Mouse (Mus musculus): Measurements from ENCODE around the gene Lyz2. TPM values are rescaled to one million over a fixed set of nuclear protein-coding genes. Genes with fewer than 3 reads are reported as not detected.
A peak's percentile ranks its signal among the peaks of the same experiment; 100 is the strongest.

Gene Lyz2
- polyA plus RNA-seq, 2 experiments, result 38.7 to 105 TPM

GRCm38 (mm10) chr10:117235866-117236265 lies 46.3 kb downstream of the Lyz2 start:
- Histone ChIP-seq H3K27me3 (ENCODE audit: control insufficient read depth, insufficient read depth, low read length) (no peaks in the 10 kb centered on the region), H3K9ac (ENCODE audit: low read depth, low read length, severe bottlenecking) (no peak overlapping the region), H3K4me2 (replicated peaks; ENCODE audit: low read depth, low read length, severe bottlenecking) (peak overlapping the region; percentile 32), H3K4me3 (replicated peaks; ENCODE audit: low read length) (no peak overlapping the region), H3K9me3 (ENCODE audit: control insufficient read depth, low read length) (no peaks in the 10 kb centered on the region), H3K36me3 (ENCODE audit: control insufficient read depth, insufficient read depth, low read length) (no peaks in the 10 kb centered on the region), H3K4me1 (ENCODE audit: control insufficient read depth, insufficient read depth, low read length) (peaks cover 4% of the 10 kb centered on the region; the same call in 1 of the 2 replicates), H3K27ac (replicated peaks; ENCODE audit: low read depth, low read length) (no peak overlapping the region)
- 33% methylated on average over 11 of the region's 11 CpGs for WGBS
- no peak for DNase-seq (ENCODE audit: low spot score)
- no peak for TF ChIP-seq POLR2A (IDR thresholded peaks at IDR 0.05; ENCODE audit: borderline replicate concordance, extremely low read depth, insufficient read depth, insufficient read length)
- no peak for ATAC-seq (ENCODE audit: low FRiP score, low read depth)

- ATAC-seq (ENCODE audit: low FRiP score, low read depth) (no peak), DNase-seq (ENCODE audit: low spot score) (no peak)
- no peak for TF ChIP-seq POLR2A (IDR thresholded peaks at IDR 0.05; ENCODE audit: borderline replicate concordance, extremely low read depth, insufficient read depth, insufficient read length)
- no peaks in the 10 kb centered on the region for H3K36me3 ChIP-seq (ENCODE audit: control insufficient read depth, insufficient read depth, low read length)
- no peaks in the 10 kb centered on the region for H3K9me3 ChIP-seq (ENCODE audit: control insufficient read depth, low read length)
- no peaks in the 10 kb centered on the region for H3K27me3 ChIP-seq (ENCODE audit: control insufficient read depth, insufficient read depth, low read length)
- no peak overlapping the region for H3K4me2 ChIP-seq (replicated peaks; ENCODE audit: low read depth, low read length, severe bottlenecking)
- peaks cover 4% of the 10 kb centered on the region; the same call in 1 of the 2 replicates for H3K4me1 ChIP-seq (ENCODE audit: control insufficient read depth, insufficient read depth, low read length)
- H3K4me3 ChIP-seq (replicated peaks; ENCODE audit: low read length), result no peak overlapping the region
- no peak overlapping the region for H3K27ac ChIP-seq (replicated peaks; ENCODE audit: low read depth, low read length)
- WGBS, result 58% methylated on average over 4 of the region's 4 CpGs
- H3K9ac ChIP-seq (ENCODE audit: low read depth, low read length, severe bottlenecking), result no peak overlapping the region
Measured at GRCm38 (mm10) chr10:117234825-117235224, 47.3 kb downstream of the Lyz2 start.

- WGBS, result 63% methylated on average over 16 of the region's 16 CpGs
- Histone ChIP-seq H3K36me3 (ENCODE audit: control insufficient read depth, insufficient read depth, low read length) (no peaks in the 10 kb centered on the region), H3K9me3 (ENCODE audit: control insufficient read depth, low read length) (no peaks in the 10 kb centered on the region), H3K4me2 (replicated peaks; ENCODE audit: low read depth, low read length, severe bottlenecking) (no peak overlapping the region), H3K27me3 (ENCODE audit: control insufficient read depth, insufficient read depth, low read length) (no peaks in the 10 kb centered on the region), H3K4me3 (replicated peaks; ENCODE audit: low read length) (no peak overlapping the region), H3K4me1 (ENCODE audit: control insufficient read depth, insufficient read depth, low read length) (peaks cover 2% of the 10 kb centered on the region), H3K27ac (replicated peaks; ENCODE audit: low read depth, low read length) (no peak overlapping the region), H3K9ac (ENCODE audit: low read depth, low read length, severe bottlenecking) (no peak overlapping the region)
- TF ChIP-seq POLR2A (IDR thresholded peaks at IDR 0.05; ENCODE audit: borderline replicate concordance, extremely low read depth, insufficient read depth, insufficient read length), result no peak
- no peak for DNase-seq (ENCODE audit: low spot score)
- ATAC-seq (ENCODE audit: low FRiP score, low read depth), result no peak
Measured at GRCm38 (mm10) chr10:117229826-117230225, 52.3 kb downstream of the Lyz2 start.

Other genes with a start within 250 kb of the Lyz2 start
- gene Lrrc10, start 237.0 kb downstream of the Lyz2 start, polyA plus RNA-seq (2012; rRNA removed), result 0.09 and 0.12 TPM in 2 replicates
- not detected in 2 replicates for gene Lrrc10, start 237.0 kb downstream of the Lyz2 start, polyA plus RNA-seq (2014; fragmentation: Nextera tagmentation; extraction: Ambion mirVana)
- gene Cct2, start 218.5 kb downstream of the Lyz2 start, polyA plus RNA-seq (2012; rRNA removed), result 207 and 231 TPM in 2 replicates
- 253 and 262 TPM in 2 replicates for gene Cct2, start 218.5 kb downstream of the Lyz2 start, polyA plus RNA-seq (2014; fragmentation: Nextera tagmentation; extraction: Ambion mirVana)
- gene Frs2, start 133.8 kb downstream of the Lyz2 start, polyA plus RNA-seq (2012; rRNA removed), result 36.6 and 44.1 TPM in 2 replicates
- 29.1 and 32.8 TPM in 2 replicates for gene Frs2, start 133.8 kb downstream of the Lyz2 start, polyA plus RNA-seq (2014; fragmentation: Nextera tagmentation; extraction: Ambion mirVana)
- 67.2 and 71.6 TPM in 2 replicates for gene Yeats4, start 57.8 kb downstream of the Lyz2 start, polyA plus RNA-seq (2012; rRNA removed)
- 72.1 and 76.3 TPM in 2 replicates for gene Yeats4, start 57.8 kb downstream of the Lyz2 start, polyA plus RNA-seq (2014; fragmentation: Nextera tagmentation; extraction: Ambion mirVana)
- not detected in 2 replicates for gene 9530003J23Rik, start 43.6 kb downstream of the Lyz2 start, polyA plus RNA-seq (2012; rRNA removed)
- not detected in 2 replicates for gene 9530003J23Rik, start 43.6 kb downstream of the Lyz2 start, polyA plus RNA-seq (2014; fragmentation: Nextera tagmentation; extraction: Ambion mirVana)
- gene Lyz1, start 10.5 kb upstream of the Lyz2 start, polyA plus RNA-seq (2012; rRNA removed), result 0.14 and 0.33 TPM in 2 replicates
- not detected in 2 replicates for gene Lyz1, start 10.5 kb upstream of the Lyz2 start, polyA plus RNA-seq (2014; fragmentation: Nextera tagmentation; extraction: Ambion mirVana)
- 119 and 137 TPM in 2 replicates for gene Cpsf6, start 97.7 kb upstream of the Lyz2 start, polyA plus RNA-seq (2012; rRNA removed)
- gene Cpsf6, start 97.7 kb upstream of the Lyz2 start, polyA plus RNA-seq (2014; fragmentation: Nextera tagmentation; extraction: Ambion mirVana), result 144 and 153 TPM in 2 replicates

All from limb, embryonic 14.5 days (tissue).